Mouse (Mus musculus) C2C12 (cell line): ENCODE data around the gene Dytn.

ENCODE experiments used
- CEBPB ChIP-seq: IDR thresholded peaks from one replicate; pipeline ENCODE4 v1.6.1; 2011; ENCODE audit warnings: low read depth, mild to moderate bottlenecking, control low read depth, moderate library complexity
- CTCF ChIP-seq: IDR thresholded peaks from one replicate; pipeline ENCODE4 v1.5.1; 2011; ENCODE audit not compliant: control insufficient read depth, insufficient read depth, insufficient read length
- MAX ChIP-seq: IDR thresholded peaks from one replicate; pipeline ENCODE4 v1.6.1; 2011; ENCODE audit warnings: mild to moderate bottlenecking, control low read depth
- MYOG ChIP-seq: IDR thresholded peaks from one replicate; pipeline ENCODE4 v1.6.1; 2011; ENCODE audit not compliant: control insufficient read depth, insufficient read length; ENCODE audit errors: extremely low read depth

DNA sequence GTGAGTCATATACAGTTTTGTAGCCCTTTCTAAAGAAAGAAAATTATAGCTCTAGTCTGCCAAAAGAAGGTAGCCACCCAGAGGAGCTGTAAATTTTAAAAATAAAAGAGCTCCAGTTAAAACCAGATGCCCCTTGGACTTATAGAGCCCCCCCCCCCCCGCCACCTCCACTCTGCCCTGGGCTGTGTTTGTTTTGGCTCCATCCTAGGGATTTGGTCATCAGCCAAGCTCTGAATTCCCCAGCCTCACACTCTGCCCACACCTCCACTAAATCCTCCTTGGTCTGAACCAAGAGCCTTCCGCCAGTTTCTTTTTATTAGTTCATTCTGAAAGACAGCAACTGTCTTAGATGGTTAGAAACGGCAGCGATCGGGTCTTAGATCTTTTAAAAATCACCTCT lies 19.0 kb upstream of the Dytn start:
- no peak for TF ChIP-seq CTCF
- TF ChIP-seq MYOG, result no peak
- TF ChIP-seq CEBPB, result no peak
- no peak for TF ChIP-seq MAX
